Mouse (Mus musculus): ENCODE measurements around the gene Gm5157. TPM values are rescaled to one million over a fixed set of nuclear protein-coding genes. Genes with fewer than 3 reads are reported as not detected.
"Not testable (repeated sequence)": the region's sequence is repeated elsewhere in the genome, so short reads cannot be mapped to it uniquely, and the experiment has no call there.

The Gm5157 gene
- not detected for total RNA-seq (2021)
- long read RNA-seq, experiment 1, result 0 reads
- long read RNA-seq, experiment 2, result 0 reads

- not testable (repeated sequence) for DNase-seq (ENCODE audit: low spot score in 2 of 2)
Observed at GRCm38 (mm10) chr7:21190323-21190722, at the start of gene Gm5157. Gene Gm5157, minus strand, starts transcription at chr7:21190423.

- not testable (repeated sequence) for DNase-seq (ENCODE audit: low spot score in 2 of 2)
Observed at GRCm38 (mm10) chr7:21161885-21162284, 28.3 kb downstream of the Gm5157 start, which contains the start of gene Vmn1r123. Gene Vmn1r123, plus strand, starts transcription at chr7:21162185.

Other genes with a start within 250 kb of the Gm5157 start
- gene Vmn1r119, start 178.0 kb downstream of the Gm5157 start, total RNA-seq (2021), result not detected
- gene Vmn1r120, start 136.6 kb downstream of the Gm5157 start, total RNA-seq (2021), result not detected
- not detected for gene Vmn1r121, start 91.9 kb downstream of the Gm5157 start, total RNA-seq (2021)
- gene Vmn1r122, start 56.3 kb downstream of the Gm5157 start, total RNA-seq (2021), result not detected
- gene Vmn1r123, start 28.2 kb downstream of the Gm5157 start, total RNA-seq (2021), result not detected
- gene Vmn1r124, start 70.2 kb upstream of the Gm5157 start, total RNA-seq (2021), result not detected
- not detected for gene Vmn1r125, start 81.8 kb upstream of the Gm5157 start, total RNA-seq (2021)
- not detected for gene Vmn1r126, start 111.0 kb upstream of the Gm5157 start, total RNA-seq (2021)
- not detected for gene Vmn1r127, start 129.4 kb upstream of the Gm5157 start, total RNA-seq (2021)
- not detected for gene Vmn1r128, start 158.9 kb upstream of the Gm5157 start, total RNA-seq (2021)
- gene Vmn1r129, start 170.9 kb upstream of the Gm5157 start, total RNA-seq (2021), result not detected
- not detected for gene Gm6882, start 242.3 kb upstream of the Gm5157 start, total RNA-seq (2021)

Measured in layer of hippocampus, postnatal 14 days (tissue).